Mouse (Mus musculus): Measurements from ENCODE around the gene Gpr55.

Gpr55 gene

DNA sequence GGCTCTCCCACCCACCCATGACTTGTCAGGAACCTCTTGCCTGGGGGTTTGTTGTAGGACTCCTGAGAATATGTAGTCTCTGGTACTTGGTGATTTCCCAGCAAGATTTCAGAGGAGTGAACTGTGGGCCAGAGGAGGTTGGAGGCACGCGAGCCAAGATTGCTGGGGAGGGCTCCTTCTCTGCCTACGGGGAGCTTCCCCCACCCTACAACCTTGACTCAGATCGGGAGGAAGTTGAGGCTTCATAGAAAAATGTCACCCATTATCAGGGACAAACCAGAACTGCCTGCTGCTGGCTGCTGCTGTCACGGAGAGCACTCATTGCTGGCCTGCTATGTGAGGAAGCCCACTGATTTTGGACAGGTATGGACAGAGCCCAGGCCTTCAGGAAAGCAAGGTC, 3.5 kb downstream of the Gpr55 start:
- DNase-seq: no peak

DNA sequence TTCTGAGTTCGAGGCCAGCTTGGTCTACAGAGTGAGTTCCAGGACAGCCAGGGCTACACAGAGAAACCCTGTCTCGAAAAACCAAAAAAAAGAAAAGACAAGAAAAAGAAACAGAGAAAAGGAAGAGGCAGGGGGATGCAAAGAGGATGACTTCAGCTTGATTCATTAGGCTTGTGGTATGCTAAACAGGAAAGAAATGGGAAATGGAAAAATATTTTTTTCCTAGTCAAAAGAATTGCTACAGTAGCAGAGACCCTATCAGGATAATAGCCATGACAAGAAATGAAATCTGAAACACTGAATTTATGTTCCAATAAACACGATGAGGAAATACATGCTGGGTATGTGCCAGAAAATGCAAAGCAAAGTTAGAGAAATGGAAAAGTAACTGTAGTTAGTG, 5.7 kb downstream of the Gpr55 start:
- no peak for DNase-seq

DNA sequence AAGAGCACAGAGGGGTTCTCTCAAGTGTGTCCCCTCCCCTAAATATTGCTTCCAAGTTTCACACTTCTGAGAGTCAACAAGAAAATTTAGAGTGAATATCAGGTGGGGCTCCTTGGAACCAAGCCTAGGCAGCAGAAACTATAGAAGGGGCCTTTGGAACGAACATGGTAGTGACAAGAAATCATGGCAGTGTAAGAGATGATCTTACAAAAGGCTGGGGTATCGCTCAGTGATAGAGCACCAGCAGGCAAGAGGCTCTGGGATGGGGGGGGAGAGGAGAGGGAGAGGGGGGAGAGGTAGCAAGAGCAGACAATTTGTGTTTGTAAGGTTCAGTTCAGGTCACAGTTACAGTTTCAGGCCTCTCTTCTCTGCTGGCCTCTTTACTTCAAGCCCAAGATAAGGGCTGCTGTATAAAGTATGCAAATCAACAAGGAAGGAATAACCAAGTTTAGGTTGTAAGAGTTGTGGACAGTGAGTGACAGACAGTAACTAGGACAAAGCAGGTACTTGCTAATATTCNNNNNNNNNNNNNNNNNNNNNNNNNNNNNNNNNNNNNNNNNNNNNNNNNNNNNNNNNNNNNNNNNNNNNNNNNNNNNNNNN, 11.6 kb downstream of the Gpr55 start:
- no peak for DNase-seq

DNA sequence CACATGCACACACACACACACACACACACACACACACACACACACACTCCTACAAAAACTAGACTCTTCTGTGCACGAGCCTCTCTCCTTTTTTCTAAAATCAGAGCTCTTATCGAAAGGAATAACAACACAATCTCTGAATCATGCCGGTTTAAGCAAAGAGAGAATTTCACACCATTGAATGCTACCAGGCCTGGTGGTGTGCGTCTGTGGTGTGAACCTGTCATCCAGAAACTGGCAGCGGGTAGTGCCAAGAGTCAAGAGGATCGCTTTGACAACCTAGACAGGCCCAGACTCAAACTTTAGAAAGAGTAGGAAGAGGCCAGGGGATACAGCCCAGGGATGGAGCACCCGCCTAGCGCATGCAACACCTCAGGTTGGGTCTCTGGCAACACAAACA, 18.5 kb downstream of the Gpr55 start:
- no peak for DNase-seq

DNA sequence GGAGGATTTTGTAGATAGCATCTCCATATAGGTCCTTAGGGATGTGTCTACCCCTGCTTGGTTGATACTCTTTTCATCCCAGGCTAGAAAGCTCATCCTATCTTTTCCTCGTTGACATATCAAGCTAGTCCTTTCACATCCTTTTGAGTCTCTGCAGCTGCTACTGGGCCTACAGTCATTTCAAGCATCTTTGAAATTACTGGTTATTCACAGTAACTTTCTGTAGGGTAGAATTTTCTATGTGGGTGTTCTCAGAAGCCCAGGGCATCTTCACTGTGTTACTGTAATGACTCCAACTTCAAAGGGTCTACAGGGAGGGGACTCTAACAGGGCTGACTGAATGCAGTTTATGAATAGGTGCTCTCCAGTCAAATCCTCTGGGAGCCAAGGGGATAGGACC, 23.5 kb downstream of the Gpr55 start:
- no peak for DNase-seq

DNA sequence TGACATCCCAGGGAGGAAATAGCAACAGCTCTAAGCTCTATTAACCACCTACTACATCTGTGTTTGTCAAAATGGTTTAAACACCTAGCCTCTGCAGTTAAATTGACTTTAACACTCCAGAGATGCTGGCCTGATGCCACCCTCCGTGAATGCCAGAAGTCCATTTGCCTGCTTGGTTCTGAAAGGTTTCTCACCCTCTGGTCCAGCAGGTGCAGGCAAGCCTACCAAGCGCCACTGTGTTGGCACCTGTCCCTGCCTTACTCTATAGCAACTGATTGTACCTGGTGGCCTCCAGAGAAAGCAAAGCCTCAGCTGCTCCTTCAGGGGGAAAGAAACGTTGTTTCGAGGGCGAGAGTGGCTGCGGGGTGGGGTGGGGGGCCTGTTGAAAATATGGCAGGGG, 24.5 kb downstream of the Gpr55 start:
- DNase-seq: no peak

DNA sequence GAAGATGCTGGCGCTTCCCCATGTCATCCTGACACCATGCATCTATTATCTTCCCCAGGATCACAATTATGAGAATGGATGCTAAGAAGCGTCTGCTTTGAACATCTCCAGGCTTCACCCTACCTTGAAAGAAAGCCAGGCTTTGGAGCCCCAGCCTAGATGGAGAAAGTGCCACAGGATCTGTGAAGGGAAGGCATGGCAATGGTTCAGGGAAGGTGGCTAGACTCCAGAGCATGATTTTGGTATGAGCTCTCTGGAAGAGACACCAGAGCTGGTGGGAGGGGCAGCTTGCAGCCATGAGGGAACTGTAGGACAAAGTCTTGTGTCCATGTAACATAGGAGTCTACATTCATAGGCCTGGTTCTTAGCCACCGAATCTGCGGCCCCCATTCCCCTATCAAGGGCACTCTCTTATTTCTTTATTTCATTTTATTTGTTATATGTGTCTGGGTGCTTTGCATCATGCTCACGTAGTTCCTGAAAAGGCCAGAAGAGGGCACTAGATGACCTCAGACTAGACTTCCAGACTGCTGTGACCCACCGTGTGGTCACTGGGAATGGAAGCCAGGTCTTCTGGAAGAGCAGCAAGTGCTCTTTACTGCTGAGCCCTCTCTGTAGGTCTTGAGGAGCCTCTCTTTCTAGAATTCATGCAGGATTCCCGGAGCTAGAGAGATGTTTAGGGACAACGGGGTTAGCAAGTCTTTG, 25.5 kb downstream of the Gpr55 start:
- DNase-seq: peak; percentile 49

DNA sequence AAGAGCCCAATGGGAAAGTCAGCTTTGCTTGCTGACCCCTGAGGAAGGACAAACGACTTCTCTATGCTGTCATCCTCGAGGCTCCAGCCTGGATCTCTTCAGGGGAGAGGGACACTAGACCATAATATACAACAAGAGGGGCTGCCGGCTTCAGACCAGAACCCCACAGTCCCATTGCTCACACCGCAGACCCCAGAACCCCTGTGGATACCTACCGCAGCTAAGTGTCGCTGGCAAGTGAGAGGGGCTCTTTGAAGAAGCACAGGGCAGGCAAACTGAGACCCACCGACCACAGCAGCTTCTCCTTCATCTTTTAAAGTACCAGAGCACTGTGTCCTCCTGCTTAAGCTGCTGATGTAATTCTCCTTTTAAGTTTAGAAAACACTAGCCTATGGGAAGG, 26.2 kb downstream of the Gpr55 start:
- DNase-seq: no peak

DNA sequence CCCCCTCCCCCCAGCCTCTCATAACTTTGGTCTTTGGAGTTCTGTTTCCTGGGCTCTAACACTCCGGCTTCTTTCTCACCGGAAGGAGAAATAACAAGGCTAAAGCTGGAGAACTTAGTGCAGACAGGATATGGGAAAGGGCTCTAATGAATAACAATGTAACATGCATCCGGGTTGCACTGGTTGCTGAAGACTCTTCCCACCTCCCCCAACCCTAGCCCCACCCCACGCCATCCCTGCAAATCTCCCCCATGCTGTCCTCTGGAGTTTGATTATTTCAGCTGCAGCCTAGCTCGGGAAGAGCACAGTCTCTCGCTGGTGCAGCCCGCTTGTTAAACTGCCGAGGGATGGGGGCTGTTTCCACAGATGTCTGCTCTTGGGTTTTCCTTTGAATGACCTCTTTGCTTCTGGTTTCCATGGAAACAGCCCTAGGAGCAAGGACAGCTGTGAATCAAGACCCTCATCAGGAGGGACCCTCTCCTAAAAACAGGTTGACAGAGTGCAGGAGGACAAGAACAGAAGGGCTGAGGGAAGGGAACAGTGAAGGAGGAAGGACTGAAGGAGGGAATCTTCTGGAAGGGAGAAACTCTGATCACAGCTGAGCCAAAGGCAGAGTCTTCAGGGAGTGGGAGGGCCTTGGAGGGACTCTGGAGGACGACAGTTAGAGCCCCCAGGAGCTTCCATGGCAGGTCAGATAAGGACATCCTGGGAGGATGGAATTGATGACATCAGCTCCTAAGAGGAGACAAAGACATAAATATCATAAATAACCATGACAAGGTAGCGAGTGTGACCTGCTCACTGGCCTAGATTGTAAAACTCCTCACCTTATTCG, 27.0 kb downstream of the Gpr55 start:
- DNase-seq: no peak

DNA sequence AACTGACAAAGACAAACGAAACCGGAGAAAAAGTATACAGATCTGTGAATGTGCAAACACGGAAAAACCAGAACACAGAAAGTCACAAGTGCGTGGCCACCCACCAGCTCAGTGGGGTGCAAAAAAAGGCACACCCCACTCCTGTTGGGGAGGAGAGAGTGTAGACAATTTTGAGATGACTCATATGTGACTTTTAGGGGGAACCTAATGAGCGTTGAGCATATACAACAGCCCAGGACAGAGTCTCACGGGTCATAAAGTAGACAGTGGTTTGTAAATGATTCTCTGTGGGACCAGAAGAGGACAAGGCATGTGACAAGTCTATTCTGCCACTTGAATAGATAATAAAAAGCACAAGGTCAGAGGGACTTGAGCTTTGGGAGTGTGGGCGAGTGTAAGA, 27.6 kb downstream of the Gpr55 start:
- DNase-seq: no peak

DNA sequence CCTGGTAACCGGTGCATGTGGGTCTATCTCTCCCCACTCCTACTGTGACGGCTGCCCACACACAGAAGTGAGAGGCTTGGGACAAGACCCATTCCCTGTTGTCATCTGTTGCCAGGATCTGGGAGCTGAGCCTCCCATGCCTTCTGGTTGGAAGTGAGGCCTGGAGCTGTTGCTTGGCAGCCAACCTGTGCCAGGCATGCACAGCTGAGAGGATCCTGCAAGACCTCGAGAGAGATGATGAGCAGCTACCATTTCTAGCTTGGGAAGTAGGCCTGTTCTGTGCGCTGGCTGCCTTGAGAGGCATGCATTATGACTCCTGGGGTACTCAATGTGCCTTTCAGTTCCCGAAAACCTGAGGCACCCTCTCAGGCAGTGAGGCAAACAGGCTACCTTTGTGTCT, 29.6 kb downstream of the Gpr55 start:
- no peak for DNase-seq

DNA sequence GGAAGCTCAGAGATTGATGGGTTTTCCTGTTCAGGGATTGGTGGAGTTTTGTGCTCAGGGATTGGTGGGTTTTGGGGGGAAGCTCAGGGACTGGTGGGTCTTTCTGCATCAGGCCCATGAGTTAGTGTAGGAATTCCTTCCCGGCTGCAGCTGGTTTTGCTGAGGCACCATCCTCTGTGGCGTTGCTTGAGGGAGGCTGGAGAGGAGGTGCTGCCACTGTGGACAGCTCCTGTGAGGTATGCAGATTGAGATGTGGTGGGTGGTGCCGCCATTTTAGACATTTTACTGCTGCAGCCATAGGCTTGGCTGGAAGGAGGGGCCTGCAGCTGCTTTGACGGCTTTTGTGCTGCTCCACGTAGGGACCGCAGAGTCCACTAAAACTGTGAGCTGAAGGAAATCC, 31.4 kb downstream of the Gpr55 start:
- no peak for DNase-seq

DNA sequence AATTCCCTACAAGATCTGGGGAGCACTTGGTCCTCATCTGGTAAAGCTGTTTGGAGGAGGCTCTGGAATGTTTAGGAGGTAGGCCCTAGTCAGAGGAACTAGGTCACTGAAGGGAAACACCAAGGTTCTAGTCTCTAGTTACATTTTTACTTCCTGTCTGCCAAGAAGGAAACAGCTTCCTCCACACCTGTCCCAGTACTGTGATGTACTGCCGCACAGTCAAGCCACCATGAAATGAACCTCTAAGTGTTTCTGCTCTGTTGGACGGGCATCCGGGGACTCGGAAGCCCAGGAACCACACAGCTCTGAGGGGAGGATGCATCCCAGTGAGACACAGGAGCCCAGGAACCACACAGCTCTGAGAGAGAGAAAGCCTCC, 32.1 kb downstream of the Gpr55 start:
- DNase-seq: no peak

DNA sequence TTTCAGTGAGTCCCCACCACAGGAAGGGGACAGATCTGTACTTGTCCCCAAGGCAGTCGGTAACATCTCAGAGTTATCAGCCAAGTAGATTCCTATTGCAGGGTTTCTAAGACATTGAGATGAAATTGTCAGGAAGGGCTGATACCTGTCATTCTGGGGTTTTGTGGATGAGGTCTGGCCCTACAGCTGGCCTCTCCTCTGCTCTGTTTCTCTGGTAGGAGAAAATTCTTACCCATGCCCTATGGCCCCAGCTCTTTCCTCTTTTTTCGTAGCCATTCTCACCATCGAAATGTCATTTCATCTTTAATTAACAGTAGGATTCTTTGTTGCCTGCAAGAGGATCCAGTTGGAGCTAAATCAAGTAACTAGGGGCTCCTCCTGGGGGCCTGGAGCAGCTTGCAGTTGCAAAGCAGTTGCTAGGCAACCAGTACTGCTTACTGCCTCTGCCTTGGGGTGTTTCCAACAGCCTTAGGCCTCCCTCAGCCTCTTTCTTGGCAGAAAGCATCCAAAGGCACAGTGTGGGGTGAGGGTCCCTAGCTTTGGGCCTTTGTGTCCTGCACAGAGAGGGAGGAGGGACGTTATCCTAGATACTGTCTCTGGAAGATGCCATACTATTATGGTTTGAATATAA, 32.6 kb downstream of the Gpr55 start, which contains the start of gene 4933407L21Rik:
TSS of gene 4933407L21Rik (plus strand) at position 427 of the 631 bp plus-strand sequence.
- peak; percentile 32 for DNase-seq

DNA sequence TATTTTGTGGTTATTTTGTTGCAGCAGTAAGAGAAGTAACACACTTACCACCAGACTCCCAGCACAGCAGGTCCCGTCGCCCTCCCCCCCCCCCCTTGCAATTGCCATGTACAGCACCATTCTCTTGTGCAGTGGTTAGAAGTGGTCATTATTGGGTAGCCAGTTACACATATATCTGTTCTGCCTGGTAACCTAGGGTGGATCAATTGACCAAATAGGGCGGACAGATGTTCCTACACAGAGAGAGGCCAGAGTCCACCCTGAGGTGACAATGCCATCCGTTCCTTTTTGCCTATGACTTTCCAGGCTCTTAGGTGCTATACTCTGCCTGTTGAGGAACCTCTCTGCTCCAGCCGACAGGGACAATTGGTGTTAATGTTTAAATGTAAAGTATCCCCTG, 35.6 kb downstream of the Gpr55 start:
- no peak for DNase-seq

DNA sequence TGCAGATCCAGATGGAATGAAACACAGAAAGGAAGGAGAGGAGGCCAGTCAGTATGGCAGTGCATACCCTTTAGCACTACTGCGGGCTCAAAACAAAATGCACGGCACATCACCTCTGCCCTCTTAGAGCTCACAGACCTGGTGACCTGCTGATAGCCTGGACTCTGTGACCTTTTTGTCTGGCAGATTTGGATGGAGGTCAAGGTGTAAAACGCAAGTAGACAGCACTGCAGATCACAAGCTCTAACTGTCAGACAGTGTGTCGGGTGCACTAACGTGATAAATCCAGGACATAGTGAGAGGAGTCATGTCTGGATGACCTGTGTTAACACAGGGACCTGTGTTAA, 38.0 kb downstream of the Gpr55 start:
- no peak for DNase-seq

DNA sequence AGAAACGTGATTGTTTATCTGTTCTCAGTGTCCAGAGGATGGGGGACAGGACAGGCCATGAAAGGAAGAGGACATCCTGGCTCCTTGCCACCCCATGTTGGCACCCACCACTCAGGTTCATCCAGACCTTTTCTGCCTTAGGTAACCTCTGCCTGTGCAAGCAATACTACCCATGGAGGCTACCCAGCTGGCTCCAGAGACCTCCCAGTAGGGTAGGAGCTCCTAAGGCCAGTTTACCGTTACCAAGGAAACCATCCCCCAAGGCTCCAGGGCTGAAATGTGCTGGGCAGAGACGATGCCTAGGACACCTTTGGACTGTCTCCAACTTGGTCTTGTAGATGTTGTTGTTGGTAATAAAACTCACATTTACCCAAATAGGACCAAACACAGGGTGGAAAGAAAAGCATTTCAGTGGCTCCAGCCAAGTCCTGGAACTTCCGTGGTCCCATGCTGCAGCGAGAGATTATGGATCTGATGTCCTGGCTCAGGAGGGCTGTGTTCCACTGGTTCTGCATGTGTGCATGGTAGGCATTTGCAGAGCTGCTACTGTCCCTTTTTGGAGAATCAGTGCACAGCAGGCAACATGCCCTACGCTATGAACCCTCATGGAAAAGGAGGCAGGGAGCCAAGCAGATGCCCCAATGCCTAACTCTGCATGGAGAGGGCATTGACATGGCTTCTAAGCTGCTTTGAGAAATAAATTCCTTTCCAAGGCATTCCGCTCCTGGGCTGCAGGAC, 38.5 kb downstream of the Gpr55 start:
- peak; percentile 25 for DNase-seq

DNA sequence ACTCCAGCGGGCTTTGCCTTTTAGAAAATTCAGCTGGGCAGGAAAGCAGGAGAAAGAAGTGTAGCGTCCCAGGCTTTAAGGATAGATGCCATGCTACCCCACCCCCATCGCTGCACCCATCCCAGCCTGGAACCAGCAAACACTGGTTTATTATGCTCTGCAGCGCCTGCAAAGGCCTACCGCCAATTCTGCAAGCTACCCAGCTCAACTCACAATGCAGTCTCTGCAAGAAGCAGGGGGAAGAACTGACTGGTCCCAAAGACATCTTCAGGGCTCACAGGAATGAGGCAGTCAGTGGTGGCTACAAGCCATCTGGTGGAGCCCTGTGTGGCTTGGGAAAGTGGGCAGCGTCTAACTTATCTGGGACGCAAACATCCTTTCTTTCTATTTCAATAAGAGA, 39.1 kb downstream of the Gpr55 start:
- peak; percentile 28 for DNase-seq

DNA sequence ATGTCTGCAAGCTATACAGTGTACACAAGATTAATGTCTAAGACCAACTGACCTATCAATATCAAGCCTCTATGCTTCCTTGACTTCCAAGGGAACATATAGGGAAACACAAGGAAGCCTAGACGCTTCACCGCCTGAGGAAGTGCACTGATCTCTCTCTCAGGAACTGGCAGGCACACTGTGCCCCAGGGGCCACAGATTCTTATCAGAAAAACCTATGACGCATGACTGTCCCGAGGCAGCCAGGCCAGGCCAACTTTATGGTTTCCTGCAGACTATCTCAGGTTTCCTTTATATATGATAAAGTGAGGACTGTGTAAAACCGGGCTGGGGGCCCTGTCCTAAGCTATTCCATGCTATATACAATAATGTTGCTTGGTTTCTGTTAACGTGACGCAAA, 41.2 kb downstream of the Gpr55 start:
- DNase-seq: no peak

DNA sequence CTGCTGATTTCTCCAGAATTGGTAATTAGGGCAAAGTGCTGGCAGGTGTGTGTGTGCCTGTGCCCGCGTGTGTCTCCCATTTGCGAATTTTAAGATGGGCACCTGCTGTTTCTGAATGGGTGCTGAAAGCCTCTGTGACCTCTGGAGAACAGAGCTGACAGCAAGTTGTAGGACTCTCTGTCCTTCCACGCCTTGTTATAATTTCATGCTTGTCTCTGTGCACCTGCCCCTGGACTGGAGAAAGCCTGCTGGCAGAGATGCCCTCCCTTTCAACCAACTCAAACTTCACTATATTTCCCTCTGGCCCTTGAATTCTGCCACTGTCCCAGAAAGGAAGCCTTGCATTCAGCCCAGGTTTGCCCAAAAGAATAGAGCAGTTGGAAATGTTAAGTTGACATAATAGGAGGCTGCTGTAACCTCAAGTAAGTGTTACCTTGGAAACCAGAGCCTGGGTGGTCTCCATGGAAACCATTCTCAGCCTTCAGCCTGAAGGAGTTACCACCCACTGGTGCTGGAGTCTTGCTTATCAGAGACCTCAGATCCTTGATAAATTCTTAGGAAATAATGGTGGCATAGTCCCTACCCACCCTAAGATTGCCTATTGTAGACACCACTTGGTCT, 43.9 kb downstream of the Gpr55 start:
- no peak for DNase-seq

DNA sequence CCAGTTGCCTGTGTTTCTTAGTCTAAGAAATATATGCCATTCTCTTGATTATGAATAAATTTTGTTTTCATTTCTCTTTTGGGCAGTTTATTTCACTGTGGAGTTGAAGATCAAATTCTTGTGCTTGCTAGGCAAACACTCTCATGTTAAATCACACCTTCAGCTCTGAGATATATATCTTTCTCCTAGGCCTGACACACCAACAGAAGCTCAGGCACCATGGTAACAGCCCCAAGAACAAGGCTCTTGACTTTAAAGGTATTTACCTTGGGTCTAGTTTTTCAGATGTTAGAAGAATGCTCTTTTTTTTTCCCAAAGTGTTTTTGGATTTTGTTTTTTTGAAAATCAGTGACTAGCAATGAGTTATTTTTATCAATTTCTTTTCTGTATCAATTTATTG, 44.9 kb downstream of the Gpr55 start:
- DNase-seq: no peak

DNA sequence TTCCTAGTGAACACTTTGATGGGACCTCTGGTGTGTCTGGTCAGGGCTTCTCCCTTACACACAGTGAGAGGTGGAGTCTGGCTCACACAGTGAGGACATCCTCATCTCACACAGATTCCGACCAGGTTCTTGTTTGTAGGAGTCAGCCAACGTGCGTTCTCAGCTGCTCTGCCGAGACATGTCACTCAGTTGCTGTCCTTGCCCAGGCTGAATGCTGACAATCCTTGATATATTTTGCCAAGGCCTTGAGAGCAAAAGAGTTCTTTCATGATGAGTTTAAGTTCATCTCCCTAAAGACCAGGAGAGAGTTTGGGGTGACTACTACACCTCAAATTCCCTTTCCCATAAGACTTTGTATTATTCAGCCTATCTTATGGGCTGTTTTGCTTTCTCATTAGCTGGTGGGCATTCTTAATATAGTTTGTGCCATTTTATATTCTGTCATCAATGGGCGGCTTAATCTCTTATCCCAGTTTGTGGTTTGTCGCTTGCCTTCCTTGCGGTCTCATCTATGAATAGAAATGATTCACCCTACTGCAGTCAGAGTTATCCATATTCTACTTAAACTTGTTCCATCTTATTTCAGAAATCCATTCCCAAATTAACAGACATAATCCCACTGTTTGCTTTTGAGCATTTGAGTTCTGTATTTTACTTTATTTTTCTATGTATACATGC, 47.6 kb downstream of the Gpr55 start:
- DNase-seq: no peak
